Mouse (Mus musculus): ENCODE measurements around the gene Atg4a-ps.

DNA sequence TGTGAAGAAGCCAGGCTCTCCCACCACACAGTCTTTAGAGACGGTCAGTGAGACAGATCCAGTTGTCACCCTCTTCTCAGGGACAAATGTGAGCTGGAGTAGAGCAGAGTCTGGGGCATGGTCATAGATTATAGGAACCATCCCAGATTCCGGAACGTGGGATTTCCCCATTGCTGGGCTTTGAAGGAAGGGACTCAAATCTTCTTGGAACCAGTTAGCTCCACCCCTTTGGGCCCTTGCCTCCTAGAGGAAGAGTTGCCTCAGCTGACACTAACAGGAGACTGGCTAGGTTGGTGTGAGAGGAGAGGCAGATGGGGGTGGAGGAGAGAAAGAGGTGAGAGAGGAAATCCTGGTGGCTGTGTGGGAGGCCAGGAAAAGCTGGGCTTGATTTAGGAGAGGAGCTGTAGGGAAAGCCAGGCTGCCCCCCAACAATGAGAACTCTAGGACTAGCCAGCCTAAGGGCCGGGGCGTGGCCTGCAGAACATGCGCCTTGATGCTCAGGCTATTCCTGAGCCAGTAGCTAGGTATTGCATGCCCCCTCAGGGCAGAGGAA lies 39.7 kb downstream of the Atg4a-ps start:
- no peak for TF ChIP-seq CTCF (conservative IDR thresholded peaks at IDR 0.05; ENCODE audit: low read length)
- no peak for TF ChIP-seq NANOG (IDR thresholded peaks at IDR 0.05; ENCODE audit: borderline replicate concordance, low read length)
- TF ChIP-seq POU5F1 (IDR thresholded peaks at IDR 0.05; ENCODE audit: borderline replicate concordance, low read length): no peak
